Mouse (Mus musculus) skeletal muscle tissue, adult 2 months (tissue): Measurements from ENCODE around the gene Nicn1.
"Not testable (repeated sequence)": the region's sequence is repeated elsewhere in the genome, so short reads cannot be mapped to it uniquely, and the experiment has no call there.

Source experiments
- DNase-seq: peaks from one replicate; pipeline ENCODE4 v3.0.0-alpha.2; 2012; ENCODE audit warnings: low read depth, low spot score

The Nicn1 gene

GRCm38 (mm10) chr9:108290016-108290750, at the start of gene Nicn1:
TSS of gene Nicn1 (plus strand) at chr9:108290429.
- DNase-seq = peak; percentile 94

GRCm38 (mm10) chr9:108244540-108244939, 45.7 kb upstream of the Nicn1 start:
- no peak for DNase-seq

GRCm38 (mm10) chr9:108244984-108245383, 45.2 kb upstream of the Nicn1 start:
- no peak for DNase-seq

GRCm38 (mm10) chr9:108248957-108249356, 41.3 kb upstream of the Nicn1 start:
- DNase-seq = no peak

- peak; percentile 61 for DNase-seq
These were observed 38.4 kb upstream of the Nicn1 start for GRCm38 (mm10) chr9:108251877-108252276.

GRCm38 (mm10) chr9:108252766-108253165, 37.5 kb upstream of the Nicn1 start:
- DNase-seq = no peak

GRCm38 (mm10) chr9:108260526-108260925, 29.7 kb upstream of the Nicn1 start:
- no peak for DNase-seq

- DNase-seq = peak; percentile 76
These were observed 28.4 kb upstream of the Nicn1 start for GRCm38 (mm10) chr9:108261865-108262264.

- peak; percentile 66 for DNase-seq
These were observed 27.7 kb upstream of the Nicn1 start for GRCm38 (mm10) chr9:108262494-108263049.

GRCm38 (mm10) chr9:108263131-108263681, 27.0 kb upstream of the Nicn1 start:
- peak; percentile 67 for DNase-seq

- DNase-seq = peak; percentile 96
These were observed 26.5 kb upstream of the Nicn1 start, which contains the start of gene Dag1 for GRCm38 (mm10) chr9:108263690-108264190. TSS of gene Dag1 (minus strand) at chr9:108263958.

- peak; percentile 51 for DNase-seq
These were observed 25.9 kb upstream of the Nicn1 start for GRCm38 (mm10) chr9:108264191-108264921.

- DNase-seq = no peak
These were observed 23.8 kb upstream of the Nicn1 start for GRCm38 (mm10) chr9:108266261-108266935.

GRCm38 (mm10) chr9:108267691-108268090, 22.5 kb upstream of the Nicn1 start:
- no peak for DNase-seq

- DNase-seq = not testable (repeated sequence)
These were observed 21.5 kb upstream of the Nicn1 start for GRCm38 (mm10) chr9:108268701-108269100.

- no peak for DNase-seq
These were observed 18.3 kb upstream of the Nicn1 start for GRCm38 (mm10) chr9:108271941-108272340.

GRCm38 (mm10) chr9:108272691-108273090, 17.5 kb upstream of the Nicn1 start:
- DNase-seq = no peak

- no peak for DNase-seq
These were observed 16.7 kb upstream of the Nicn1 start for GRCm38 (mm10) chr9:108273485-108273884.

GRCm38 (mm10) chr9:108274476-108275330, 15.5 kb upstream of the Nicn1 start:
- peak; percentile 60 for DNase-seq

GRCm38 (mm10) chr9:108275331-108275659, 14.9 kb upstream of the Nicn1 start:
- no peak for DNase-seq
